Mouse (Mus musculus) heart, embryonic 14.5 days (tissue): ENCODE measurements around the gene 6430571L13Rik. TPM values are rescaled to one million over a fixed set of nuclear protein-coding genes. Genes with fewer than 3 reads are reported as not detected.

ENCODE experiments used
- ATAC-seq: fragments of 200-750 bp; cut with Nextera tagmentation; 2 replicates; pipeline ENCODE4 v1.8.0; 2017; ENCODE audit warnings: low read depth, moderate TSS enrichment; ENCODE audit not compliant: insufficient number of reproducible peaks, insufficient read depth, low FRiP score
- H3K27ac ChIP-seq, 2 experiments: fragments of 200-500 bp in 1 of 2; fragments of 300-500 bp in 1 of 2; sonication (generic) in 1 of 2; replicated peaks in 1 of 2; 2 replicates each; pipeline ENCODE4 v1.5.1; 2012 to 2014; ENCODE audit warnings: low read depth in 2 of 2, low read length in 2 of 2, control low read depth in 1 of 2, mild to moderate bottlenecking in 1 of 2, mixed read lengths in 1 of 2; ENCODE audit not compliant: control insufficient read depth in 1 of 2, insufficient read depth in 1 of 2
- H3K27me3 ChIP-seq: fragments of 300-500 bp; sonication (generic); 2 replicates; pipeline ENCODE4 v1.6.1; 2014; ENCODE audit warnings: mild to moderate bottlenecking, low read length, control low read depth; ENCODE audit not compliant: control insufficient read depth, insufficient read depth
- H3K36me3 ChIP-seq: fragments of 300-500 bp; sonication (generic); 2 replicates; pipeline ENCODE4 v1.6.1; 2014; ENCODE audit warnings: mild to moderate bottlenecking, control low read depth, low read length, mixed read lengths; ENCODE audit not compliant: control insufficient read depth, insufficient read depth
- H3K4me1 ChIP-seq, 2 experiments: fragments of 200-500 bp in 1 of 2; fragments of 300-500 bp in 1 of 2; sonication (generic) in 1 of 2; 2 replicates each; pipeline ENCODE4 v1.6.1; 2012 to 2014; ENCODE audit warnings: low read length in 2 of 2, control low read depth in 1 of 2, mixed read lengths in 1 of 2; ENCODE audit not compliant: control insufficient read depth in 2 of 2, insufficient read depth in 2 of 2
- H3K4me2 ChIP-seq: fragments of 300-500 bp; sonication (generic); 2 replicates; pipeline ENCODE4 v1.6.1; 2014; ENCODE audit warnings: mild to moderate bottlenecking, low read length
- H3K4me3 ChIP-seq, 2 experiments: fragments of 200-500 bp in 1 of 2; fragments of 300-500 bp in 1 of 2; sonication (generic) in 1 of 2; 2 replicates each; pipeline ENCODE4 v1.5.1; 2012 to 2014; ENCODE audit warnings: low read length in 2 of 2, mild to moderate bottlenecking in 2 of 2, control low read depth in 1 of 2, low read depth in 1 of 2, moderate library complexity in 1 of 2; ENCODE audit not compliant: control insufficient read depth in 1 of 2, insufficient read depth in 1 of 2
- H3K9ac ChIP-seq: fragments of 300-500 bp; sonication (generic); 2 replicates; pipeline ENCODE4 v1.6.1; 2014; ENCODE audit warnings: mild to moderate bottlenecking, low read length
- H3K9me3 ChIP-seq: fragments of 300-500 bp; sonication (generic); 2 replicates; pipeline ENCODE4 v1.6.1; 2016; ENCODE audit warnings: low read length, control low read depth; ENCODE audit not compliant: control insufficient read depth
- WGBS: fragments of 180-500 bp; shearing (Covaris S2); extraction: QIAGEN DNeasy Blood & Tissue Kit; methylation state at CpG from one replicate; pipeline ENCODE4 v1.1.7; 2014; 5-methylcytosine and 5-hydroxymethylcytosine counted together
- polyA plus RNA-seq: library from polyadenylated mRNA; unstranded; fragments of >200 nt; fragmentation: Nextera tagmentation; extraction: Ambion mirVana; gene quantifications from 2 replicates; pipeline ENCODE4 v1.2.1, GENCODE M21; 2014

6430571L13Rik gene
- polyA plus RNA-seq, 1 experiment from 2014 or later: 1.1 TPM

- Histone ChIP-seq H3K9me3 (no peaks in the 10 kb centered on the region), H3K36me3 (no peaks in the 10 kb centered on the region), H3K4me1 (peaks cover 36 to 38% of the 10 kb centered on the region in 2 experiments), H3K27me3 (no peaks in the 10 kb centered on the region), H3K9ac (peak overlapping the region; percentile 48), H3K4me3 (no peak overlapping the region), H3K4me2 (peak overlapping the region; percentile 38), H3K27ac (peak overlapping the region; percentile 75 to 89)
- WGBS: 23% methylated on average over 12 of the region's 12 CpGs
- ATAC-seq: peak; percentile 70
Measured at GRCm38 (mm10) chr9:107307886-107308285, 32.5 kb upstream of the 6430571L13Rik start.

GRCm38 (mm10) chr9:107308346-107309000 lies 31.9 kb upstream of the 6430571L13Rik start:
- peaks cover 31 to 34% of the 10 kb centered on the region in 2 experiments for H3K4me1 ChIP-seq

GRCm38 (mm10) chr9:107309171-107309570 lies 31.2 kb upstream of the 6430571L13Rik start:
- Histone ChIP-seq H3K4me1 (peaks cover 31 to 33% of the 10 kb centered on the region in 2 experiments), H3K27me3 (no peaks in the 10 kb centered on the region), H3K36me3 (no peaks in the 10 kb centered on the region), H3K27ac (peak overlapping the region; percentile 4 to 46; a peak in 3 of 4 replicates), H3K9ac (no peak overlapping the region), H3K9me3 (no peaks in the 10 kb centered on the region), H3K4me2 (no peak overlapping the region), H3K4me3 (no peak overlapping the region)
- ATAC-seq: no peak; the same call in 1 of the 2 replicates
- 69% methylated on average over 9 of the region's 9 CpGs for WGBS

More at GRCm38 (mm10) chr9:107308346-107309000, 31.9 kb upstream of the 6430571L13Rik start:
- Histone ChIP-seq H3K4me3 (no peak overlapping the region), H3K4me2 (0 out of 2 replicates have a peak overlapping the region, but pooled peaks have one; percentile 38), H3K27ac (peak overlapping the region; percentile 73 to 89), H3K27me3 (no peaks in the 10 kb centered on the region), H3K36me3 (no peaks in the 10 kb centered on the region), H3K9me3 (no peaks in the 10 kb centered on the region), H3K9ac (peak overlapping the region; percentile 48; the same call in 1 of the 2 replicates)
- ATAC-seq: no peak
- 90% methylated on average over 9 of the region's 9 CpGs for WGBS

- Histone ChIP-seq H3K4me2 (no peak overlapping the region), H3K9ac (no peak overlapping the region), H3K36me3 (no peaks in the 10 kb centered on the region), H3K27me3 (no peaks in the 10 kb centered on the region), H3K4me3 (no peak overlapping the region), H3K27ac (peak overlapping the region; percentile 4 to 46; a peak in 3 of 4 replicates), H3K9me3 (no peaks in the 10 kb centered on the region), H3K4me1 (peaks cover 31 to 33% of the 10 kb centered on the region in 2 experiments)
- 36% methylated on average over 5 of the region's 5 CpGs for WGBS
- no peak for ATAC-seq
Measured at GRCm38 (mm10) chr9:107309600-107309999, 30.8 kb upstream of the 6430571L13Rik start.

GRCm38 (mm10) chr9:107312811-107313584 lies 27.4 kb upstream of the 6430571L13Rik start:
- H3K4me2 ChIP-seq: no peak overlapping the region
- H3K9ac ChIP-seq: no peak overlapping the region
- WGBS: 54% methylated on average over 9 of the region's 10 CpGs
- no peaks in the 10 kb centered on the region for H3K27me3 ChIP-seq
- H3K4me3 ChIP-seq: no peak overlapping the region
- H3K36me3 ChIP-seq: no peaks in the 10 kb centered on the region
- ATAC-seq: no peak
- no peaks in the 10 kb centered on the region for H3K9me3 ChIP-seq
- peaks cover 11 to 12% of the 10 kb centered on the region in 2 experiments for H3K4me1 ChIP-seq
- H3K27ac ChIP-seq: no peak overlapping the region

- Histone ChIP-seq H3K4me3 (no peak overlapping the region), H3K9me3 (no peaks in the 10 kb centered on the region), H3K36me3 (no peaks in the 10 kb centered on the region), H3K27ac (no peak overlapping the region), H3K9ac (no peak overlapping the region), H3K27me3 (no peaks in the 10 kb centered on the region), H3K4me1 (peaks cover 2 to 5% of the 10 kb centered on the region in 2 experiments; a peak in 2 of 4 replicates), H3K4me2 (no peak overlapping the region)
- 72% methylated on average over 3 of the region's 3 CpGs for WGBS
- ATAC-seq: no peak
Measured at GRCm38 (mm10) chr9:107313926-107314325, 26.5 kb upstream of the 6430571L13Rik start.

GRCm38 (mm10) chr9:107315791-107316190 lies 24.6 kb upstream of the 6430571L13Rik start:
- no peak overlapping the region for H3K9ac ChIP-seq
- no peak overlapping the region for H3K4me2 ChIP-seq
- no peaks in the 10 kb centered on the region for H3K27me3 ChIP-seq
- no peaks in the 10 kb centered on the region for H3K9me3 ChIP-seq
- no peak overlapping the region for H3K4me3 ChIP-seq
- no peak for ATAC-seq
- 74% methylated on average over 2 of the region's 2 CpGs for WGBS
- no peak overlapping the region for H3K27ac ChIP-seq
- H3K36me3 ChIP-seq: no peaks in the 10 kb centered on the region
- no peaks in the 10 kb centered on the region for H3K4me1 ChIP-seq
